Mouse (Mus musculus) cerebellum, adult 2 months (tissue): ENCODE results near the gene Il10rb.

Experiments
- CTCF ChIP-seq: fragments of 200-500 bp; IDR thresholded peaks from 2 replicates; pipeline ENCODE4 v1.5.1; 2011; ENCODE audit warnings: low read depth, mild to moderate bottlenecking, control low read depth, low read length, moderate library complexity, borderline replicate concordance; ENCODE audit not compliant: insufficient read depth
- POLR2A ChIP-seq: fragments of 200-500 bp; IDR thresholded peaks from 2 replicates; pipeline ENCODE4 v1.6.1; 2011; ENCODE audit warnings: low read length, control low read depth, borderline replicate concordance; ENCODE audit not compliant: insufficient read depth

DNA sequence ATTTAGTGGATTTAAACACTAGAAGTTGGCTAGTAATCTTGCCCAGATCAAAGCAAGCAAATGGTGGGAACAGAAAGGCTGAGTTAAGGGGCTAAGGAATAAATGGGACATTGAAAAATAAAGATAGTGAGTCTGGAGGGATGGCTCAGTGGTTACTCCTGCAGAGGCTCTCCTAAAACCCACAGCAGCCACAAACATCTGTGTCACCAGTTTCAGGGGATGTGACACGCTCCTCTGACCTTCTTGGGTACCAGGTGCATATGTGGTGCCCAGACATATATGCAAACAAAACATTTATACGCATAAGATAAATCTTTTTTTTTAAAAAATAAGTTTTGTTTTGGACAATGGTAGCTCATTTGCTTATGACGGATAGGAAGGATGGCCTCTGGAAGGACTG is 53.4 kb downstream of the Il10rb start:
- TF ChIP-seq POLR2A (no peak), CTCF (no peak)
